In genomic region chr7:103860855-103861254, GRCm38 (mm10) we compare ENCODE assay signal across 9 mouse cellular contexts. TPM values are rescaled to one million over a fixed set of nuclear protein-coding genes. Genes with fewer than 3 reads are reported as not detected.
DNase-seq lines count a peak whose midpoint lies in the region; ATAC-seq lines count a peak whose summit lies in the region.
"Had no signal": no experiment of that assay in that cellular context is flagged by ENCODE, and none has a peak within 500 bp of the region (broad histone marks: within the 10 kb centered on the region; RNA-seq: fewer than 3 reads in every experiment).

No protein-coding gene starts in this region.

- no peak overlapping the region for H3K27ac ChIP-seq in intestine, embryonic 16.5 days (ENCODE audit: low read length)
- H3K27ac ChIP-seq in stomach, embryonic 16.5 days (ENCODE audit: low read length) = no peak overlapping the region
- H3K27ac ChIP-seq: embryonic facial prominence, embryonic 13.5 days had no signal

- peaks cover 6% of the 10 kb centered on the region for H3K36me3 ChIP-seq in erythroblast, embryonic 14.5 days (ENCODE audit: control insufficient read depth)
- H3K36me3 ChIP-seq in intestine, embryonic 16.5 days (ENCODE audit: control insufficient read depth, insufficient read depth, low read length) = no peaks in the 10 kb centered on the region
- H3K36me3 ChIP-seq in stomach, embryonic 16.5 days (ENCODE audit: control insufficient read depth, insufficient read depth, low read length) = no peaks in the 10 kb centered on the region
- H3K36me3 ChIP-seq: embryonic facial prominence, embryonic 13.5 days had no signal

- 49% methylated on average over 1 of the region's 1 CpGs for WGBS in intestine, embryonic 16.5 days
- 21% methylated on average over 1 of the region's 1 CpGs for WGBS in stomach, embryonic 16.5 days

- no peaks in the 10 kb centered on the region for H3K27me3 ChIP-seq in erythroblast, embryonic 14.5 days (ENCODE audit: control insufficient read depth)
- no peaks in the 10 kb centered on the region for H3K27me3 ChIP-seq in intestine, embryonic 16.5 days (replicated peaks; ENCODE audit: control insufficient read depth, insufficient read depth, low read length)
- H3K27me3 ChIP-seq in stomach, embryonic 16.5 days (ENCODE audit: control insufficient read depth, insufficient read depth, low read length) = no peaks in the 10 kb centered on the region
- H3K27me3 ChIP-seq: embryonic facial prominence, embryonic 13.5 days had no signal

- no peaks in the 10 kb centered on the region for H3K9me3 ChIP-seq in erythroblast, embryonic 14.5 days (ENCODE audit: control insufficient read depth, low read length)
- H3K9me3 ChIP-seq in intestine, embryonic 16.5 days (ENCODE audit: control insufficient read depth, low read length) = no peaks in the 10 kb centered on the region
- no peaks in the 10 kb centered on the region for H3K9me3 ChIP-seq in stomach, embryonic 16.5 days (replicated peaks; ENCODE audit: control insufficient read depth, low read length)
- H3K9me3 ChIP-seq: embryonic facial prominence, embryonic 13.5 days had no signal

- peaks cover 87% of the 10 kb centered on the region for H3K4me1 ChIP-seq in erythroblast, embryonic 14.5 days (ENCODE audit: control insufficient read depth)
- no peaks in the 10 kb centered on the region for H3K4me1 ChIP-seq in intestine, embryonic 16.5 days (ENCODE audit: control insufficient read depth, insufficient read depth, low read length)
- H3K4me1 ChIP-seq in stomach, embryonic 16.5 days (ENCODE audit: control insufficient read depth, insufficient read depth, low read length) = no peaks in the 10 kb centered on the region
- H3K4me1 ChIP-seq: embryonic facial prominence, embryonic 13.5 days had no signal

- peak; percentile 90 for ATAC-seq in intestine, embryonic 16.5 days
- ATAC-seq in stomach, embryonic 16.5 days (ENCODE audit: insufficient read depth, low FRiP score) = peak; percentile 90

- intact Hi-C loops in left cerebral cortex, postnatal 36 days (cut with DNase I) = no loop called here

- peak overlapping the region; percentile 47 for H3K4me3 ChIP-seq in erythroblast, embryonic 14.5 days (replicated peaks)
- no peak overlapping the region for H3K4me3 ChIP-seq in intestine, embryonic 16.5 days (ENCODE audit: low read length)
- H3K4me3 ChIP-seq in stomach, embryonic 16.5 days (replicated peaks; ENCODE audit: low read length) = no peak overlapping the region
- H3K4me3 ChIP-seq: embryonic facial prominence, embryonic 13.5 days had no signal

- peak; percentile 1 to 4 for DNase-seq in lung, adult 18-20 months
- DNase-seq in lung, postnatal 4 days = no peak
- peak; percentile 89 for DNase-seq in NIH3T3 (ENCODE audit: low read depth)
- no peak for DNase-seq in cerebellum, postnatal 14 days
- DNase-seq in left cerebral cortex, postnatal 36 days (ENCODE audit: low spot score in 2 of 2) = no peak

- H3K9ac ChIP-seq in intestine, embryonic 16.5 days (ENCODE audit: low read depth, low read length) = no peak overlapping the region
- no peak overlapping the region for H3K9ac ChIP-seq in stomach, embryonic 16.5 days (ENCODE audit: low read length)
- H3K9ac ChIP-seq: embryonic facial prominence, embryonic 13.5 days had no signal

- no peak overlapping the region for H3K4me2 ChIP-seq in intestine, embryonic 16.5 days (ENCODE audit: low read depth, low read length)
- H3K4me2 ChIP-seq in stomach, embryonic 16.5 days (ENCODE audit: low read depth, low read length) = no peak overlapping the region
- H3K4me2 ChIP-seq: embryonic facial prominence, embryonic 13.5 days had no signal

RNA-seq across cellular contexts. Expression of gene Hbb-y, which starts 7.8 kb away (rescaled TPM):
- polyA plus RNA-seq in erythroblast, embryonic 14.5 days (2012) = 85.0 and 543 TPM in 2 replicates
- 30.0 and 42.2 TPM in 2 replicates for polyA plus RNA-seq in intestine, embryonic 16.5 days (2015; fragmentation: Nextera tagmentation; extraction: Ambion mirVana)
- 35.5 and 42.6 TPM in 2 replicates for polyA plus RNA-seq in stomach, embryonic 16.5 days (2015; fragmentation: Nextera tagmentation; extraction: Ambion mirVana)
- total RNA-seq in left cerebral cortex, postnatal 36 days (2021) = not detected

RNA-seq across cellular contexts. Expression of gene Hbb-bh1, which starts 17.9 kb away (rescaled TPM):
- polyA plus RNA-seq in erythroblast, embryonic 14.5 days (2012) = 4.0 and 4.3 TPM in 2 replicates
- 0.64 and 1.2 TPM in 2 replicates for polyA plus RNA-seq in intestine, embryonic 16.5 days (2015; fragmentation: Nextera tagmentation; extraction: Ambion mirVana)
- polyA plus RNA-seq in stomach, embryonic 16.5 days (2015; fragmentation: Nextera tagmentation; extraction: Ambion mirVana) = 0.95 and 1.4 TPM in 2 replicates
- not detected for total RNA-seq in left cerebral cortex, postnatal 36 days (2021)

RNA-seq across cellular contexts. Expression of gene Hbb-bh2, which starts 20.5 kb away (rescaled TPM):
- 0.10 TPM in 1 of 2 replicates, not detected in the other for polyA plus RNA-seq in erythroblast, embryonic 14.5 days (2012)
- polyA plus RNA-seq in intestine, embryonic 16.5 days (2015; fragmentation: Nextera tagmentation; extraction: Ambion mirVana) = not detected in 2 replicates
- not detected in 2 replicates for polyA plus RNA-seq in stomach, embryonic 16.5 days (2015; fragmentation: Nextera tagmentation; extraction: Ambion mirVana)
- total RNA-seq in left cerebral cortex, postnatal 36 days (2021) = not detected
- polyA plus RNA-seq: embryonic facial prominence, embryonic 13.5 days had no signal

RNA-seq across cellular contexts. Expression of gene Olfr66, which starts 25.2 kb away (rescaled TPM):
- polyA plus RNA-seq in erythroblast, embryonic 14.5 days (2012) = not detected in 2 replicates
- polyA plus RNA-seq in intestine, embryonic 16.5 days (2015; fragmentation: Nextera tagmentation; extraction: Ambion mirVana) = not detected in 2 replicates
- polyA plus RNA-seq in stomach, embryonic 16.5 days (2015; fragmentation: Nextera tagmentation; extraction: Ambion mirVana) = not detected in 2 replicates
- not detected for total RNA-seq in left cerebral cortex, postnatal 36 days (2021)
- polyA plus RNA-seq: embryonic facial prominence, embryonic 13.5 days had no signal

RNA-seq across cellular contexts. Expression of gene Hbb-bs, which starts 33.0 kb away (rescaled TPM):
- 263,491 and 269,873 TPM in 2 replicates for polyA plus RNA-seq in erythroblast, embryonic 14.5 days (2012)
- 6,207 and 7,496 TPM in 2 replicates for polyA plus RNA-seq in intestine, embryonic 16.5 days (2015; fragmentation: Nextera tagmentation; extraction: Ambion mirVana)
- 8,981 and 9,755 TPM in 2 replicates for polyA plus RNA-seq in stomach, embryonic 16.5 days (2015; fragmentation: Nextera tagmentation; extraction: Ambion mirVana)
- 100 to 1,000 TPM; 365 to 420 TPM for total RNA-seq in left cerebral cortex, postnatal 36 days (2021)

Comparison
In these comparisons a context has a peak if more than half of its experiments do, and no peak if none do; other contexts are left out.
1. DNase-seq: peak in lung, adult 18-20 months (2 of 2) and NIH3T3 (single experiment); none in lung, postnatal 4 days (0 of 2), cerebellum, postnatal 14 days (0 of 2) and left cerebral cortex, postnatal 36 days (0 of 2).